Mouse (Mus musculus) liver, embryonic 11.5 days (tissue): Measurements from ENCODE around the gene Slco1c1. TPM values are rescaled to one million over a fixed set of nuclear protein-coding genes. Genes with fewer than 3 reads are reported as not detected.

Experiments
- ATAC-seq: fragments of 200-750 bp; cut with Nextera tagmentation; replicated peaks from 2 replicates; pipeline ENCODE4 v1.8.0; 2017; ENCODE audit warnings: moderate number of reproducible peaks, mild to moderate bottlenecking, moderate TSS enrichment, moderate library complexity; ENCODE audit not compliant: low FRiP score
- DNase-seq: peaks from one replicate; pipeline ENCODE4 v3.0.0-alpha.2; 2017; ENCODE audit warnings: low spot score
- H3K27ac ChIP-seq: fragments of 300-500 bp; sonication (generic); 2 replicates; pipeline ENCODE4 v1.5.1; 2014; ENCODE audit warnings: mild to moderate bottlenecking, low read depth, low read length, control low read depth
- H3K27me3 ChIP-seq: fragments of 300-500 bp; sonication (generic); replicated peaks from 2 replicates; pipeline ENCODE4 v1.6.1; 2014; ENCODE audit warnings: low read length, mixed read lengths; ENCODE audit not compliant: control insufficient read depth, insufficient read depth
- H3K36me3 ChIP-seq: fragments of 300-500 bp; sonication (generic); 2 replicates; pipeline ENCODE4 v1.6.1; 2014; ENCODE audit warnings: mild to moderate bottlenecking, low read length, moderate library complexity, mixed read lengths; ENCODE audit not compliant: control insufficient read depth, insufficient read depth
- H3K4me1 ChIP-seq: fragments of 300-500 bp; sonication (generic); replicated peaks from 2 replicates; pipeline ENCODE4 v1.6.1; 2014; ENCODE audit warnings: low read length, mixed read lengths; ENCODE audit not compliant: control insufficient read depth, insufficient read depth
- H3K4me2 ChIP-seq: fragments of 300-500 bp; sonication (generic); 2 replicates; pipeline ENCODE4 v1.6.1; 2014; ENCODE audit warnings: mild to moderate bottlenecking, control low read depth, moderate library complexity
- H3K4me3 ChIP-seq: fragments of 300-500 bp; sonication (generic); 2 replicates; pipeline ENCODE4 v1.5.1; 2014; ENCODE audit warnings: low read depth, low read length, control low read depth
- H3K9ac ChIP-seq: fragments of 300-500 bp; sonication (generic); 2 replicates; pipeline ENCODE4 v1.6.1; 2014; ENCODE audit warnings: low read depth, low read length, control low read depth
- H3K9me3 ChIP-seq: fragments of 300-500 bp; sonication (generic); 2 replicates; pipeline ENCODE4 v1.6.1; 2016; ENCODE audit warnings: low read length, inconsistent platforms, mixed read lengths; ENCODE audit not compliant: control insufficient read depth
- WGBS: fragments of 180-500 bp; shearing (Covaris S2); extraction: QIAGEN DNeasy Blood & Tissue Kit; methylation state at CpG from one replicate; pipeline ENCODE4 v1.1.7; 2014; 5-methylcytosine and 5-hydroxymethylcytosine counted together
- polyA plus RNA-seq: library from polyadenylated mRNA; unstranded; fragments of >200 nt; fragmentation: Nextera tagmentation; extraction: Ambion mirVana; gene quantifications from 2 replicates; pipeline ENCODE4 v1.2.1, GENCODE M21; 2014

Slco1c1 gene
- polyA plus RNA-seq, 1 experiment from 2014 or later: not detected

- WGBS: 74% methylated on average over 3 of the region's 3 CpGs
- DNase-seq: no peak
Measured at GRCm38 (mm10) chr6:141501171-141501570, 23.0 kb upstream of the Slco1c1 start.

GRCm38 (mm10) chr6:141522541-141522940 is 1.6 kb upstream of the Slco1c1 start:
- Histone ChIP-seq H3K27me3 (no peaks in the 10 kb centered on the region), H3K36me3 (no peaks in the 10 kb centered on the region), H3K9me3 (no peaks in the 10 kb centered on the region), H3K27ac (no peak overlapping the region), H3K9ac (no peak overlapping the region), H3K4me1 (no peaks in the 10 kb centered on the region), H3K4me3 (no peak overlapping the region), H3K4me2 (no peak overlapping the region)
- ATAC-seq: no peak
- no peak for DNase-seq
- WGBS: 64% methylated on average over 2 of the region's 2 CpGs

More at GRCm38 (mm10) chr6:141501171-141501570, 23.0 kb upstream of the Slco1c1 start:
- H3K9ac ChIP-seq: no peak overlapping the region
- no peaks in the 10 kb centered on the region for H3K9me3 ChIP-seq
- no peak overlapping the region for H3K4me2 ChIP-seq
- H3K27ac ChIP-seq: no peak overlapping the region
- no peaks in the 10 kb centered on the region for H3K27me3 ChIP-seq
- no peak overlapping the region for H3K4me3 ChIP-seq
- H3K36me3 ChIP-seq: no peaks in the 10 kb centered on the region
- no peaks in the 10 kb centered on the region for H3K4me1 ChIP-seq
- no peak for ATAC-seq

DNA sequence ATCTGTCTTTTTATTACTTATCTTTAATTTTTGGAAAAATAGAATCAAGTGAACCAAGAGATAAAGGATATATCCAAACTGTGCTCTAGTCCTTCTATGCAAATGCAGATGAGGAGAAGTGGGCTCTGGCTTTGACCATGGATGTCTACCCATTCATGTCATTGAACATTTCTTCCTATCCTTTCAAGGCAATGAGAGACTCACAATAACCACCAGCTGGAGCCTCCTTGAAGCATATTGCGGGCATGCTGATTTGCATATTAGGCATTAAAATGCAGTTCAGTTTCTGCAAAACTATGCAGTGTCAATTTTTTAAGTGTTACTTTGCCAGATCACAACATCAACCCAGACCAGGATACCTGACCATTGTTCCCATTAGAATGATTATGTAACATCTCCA is 1.6 kb downstream of the Slco1c1 start:
- DNase-seq (no peak), ATAC-seq (no peak)
- H3K4me1 ChIP-seq: no peaks in the 10 kb centered on the region
- no peaks in the 10 kb centered on the region for H3K36me3 ChIP-seq
- H3K4me2 ChIP-seq: no peak overlapping the region
- no peak overlapping the region for H3K9ac ChIP-seq
- no peak overlapping the region for H3K27ac ChIP-seq
- H3K9me3 ChIP-seq: no peaks in the 10 kb centered on the region
- 87% methylated on average over 1 of the region's 1 CpGs for WGBS
- no peaks in the 10 kb centered on the region for H3K27me3 ChIP-seq
- H3K4me3 ChIP-seq: no peak overlapping the region

DNA sequence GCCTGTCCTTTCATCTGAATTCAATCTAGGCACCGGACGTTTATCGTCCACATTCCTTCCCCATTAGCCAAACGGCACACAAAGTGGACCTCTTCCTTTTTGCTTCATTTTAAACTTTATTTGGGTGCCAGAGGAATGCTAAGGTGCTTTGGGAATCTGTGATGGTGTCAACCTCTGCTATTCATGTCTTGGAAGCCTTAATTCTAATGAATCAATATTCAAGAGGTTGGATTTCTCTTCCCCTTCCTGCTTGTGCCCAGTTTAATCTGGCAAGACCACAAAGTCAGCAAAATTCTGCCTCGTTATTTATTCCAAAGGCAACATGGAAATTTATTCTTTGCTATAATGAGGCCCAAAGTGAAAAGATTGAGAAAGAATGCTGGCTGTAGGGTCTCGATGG is 6.7 kb downstream of the Slco1c1 start:
- no peaks in the 10 kb centered on the region for H3K27me3 ChIP-seq
- H3K36me3 ChIP-seq: no peaks in the 10 kb centered on the region
- H3K4me1 ChIP-seq: no peaks in the 10 kb centered on the region
- H3K9ac ChIP-seq: no peak overlapping the region
- H3K4me3 ChIP-seq: no peak overlapping the region
- no peak overlapping the region for H3K4me2 ChIP-seq
- ATAC-seq (no peak), DNase-seq (no peak)
- no peak overlapping the region for H3K27ac ChIP-seq
- H3K9me3 ChIP-seq: no peaks in the 10 kb centered on the region
- 82% methylated on average over 6 of the region's 6 CpGs for WGBS

- Histone ChIP-seq H3K4me2 (no peak overlapping the region), H3K27me3 (no peaks in the 10 kb centered on the region), H3K9ac (no peak overlapping the region), H3K4me3 (no peak overlapping the region), H3K27ac (no peak overlapping the region), H3K9me3 (no peaks in the 10 kb centered on the region), H3K36me3 (no peaks in the 10 kb centered on the region), H3K4me1 (no peaks in the 10 kb centered on the region)
- DNase-seq (no peak), ATAC-seq (no peak)
- 38% methylated on average over 3 of the region's 3 CpGs for WGBS
Measured at GRCm38 (mm10) chr6:141537298-141537697, 13.1 kb downstream of the Slco1c1 start.

GRCm38 (mm10) chr6:141541136-141541535 is 17.0 kb downstream of the Slco1c1 start:
- no peak overlapping the region for H3K27ac ChIP-seq

DNA sequence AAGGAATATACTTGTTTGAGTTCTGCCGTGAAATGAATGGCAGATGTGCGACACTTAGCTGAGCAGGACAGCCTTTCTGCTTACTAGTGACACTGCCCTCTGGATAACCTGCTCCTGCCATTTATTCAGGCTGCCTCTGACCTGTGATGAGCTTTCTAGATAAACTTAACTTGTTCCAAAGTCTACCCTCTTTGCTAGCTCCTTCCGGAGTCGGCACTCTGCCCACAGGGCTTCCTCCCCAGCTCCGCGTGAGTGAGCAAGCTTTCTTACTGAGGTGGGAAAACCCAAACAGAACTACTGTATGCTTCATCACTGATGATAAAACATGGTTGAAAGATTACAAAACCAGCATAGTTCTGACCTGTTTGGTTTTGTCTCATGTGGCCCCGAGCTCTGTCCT is 19.2 kb downstream of the Slco1c1 start:
- 80% methylated on average over 7 of the region's 7 CpGs for WGBS
- H3K4me3 ChIP-seq: no peak overlapping the region

More at GRCm38 (mm10) chr6:141541136-141541535, 17.0 kb downstream of the Slco1c1 start:
- no peak overlapping the region for H3K9ac ChIP-seq
- H3K4me3 ChIP-seq: no peak overlapping the region
- H3K4me2 ChIP-seq: no peak overlapping the region
- H3K4me1 ChIP-seq: no peaks in the 10 kb centered on the region
- H3K27me3 ChIP-seq: no peaks in the 10 kb centered on the region
- H3K9me3 ChIP-seq: no peaks in the 10 kb centered on the region
- no peaks in the 10 kb centered on the region for H3K36me3 ChIP-seq
- ATAC-seq: no peak
- WGBS: 71% methylated on average over 1 of the region's 1 CpGs
- no peak for DNase-seq

DNA sequence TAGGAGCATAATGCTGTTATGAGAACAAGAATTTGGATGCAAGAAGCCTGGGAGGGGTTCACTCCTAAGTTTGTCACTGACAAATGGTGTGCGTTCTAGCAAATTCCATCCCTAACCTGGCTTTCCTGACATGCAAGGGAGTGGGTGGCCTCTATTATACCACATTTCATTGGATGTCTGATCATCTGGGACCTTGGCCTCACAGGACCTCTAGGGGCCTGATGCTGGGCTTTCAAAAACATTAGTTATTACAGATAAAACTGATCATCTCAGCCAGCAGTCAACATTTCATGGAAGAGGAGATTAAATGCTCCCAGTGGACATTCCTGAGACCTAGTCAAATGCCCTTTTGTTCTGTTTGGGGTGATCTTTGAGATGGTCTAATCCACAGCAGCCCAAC is 34.0 kb downstream of the Slco1c1 start:
- Histone ChIP-seq H3K4me1 (no peaks in the 10 kb centered on the region), H3K4me2 (no peak overlapping the region), H3K27ac (no peak overlapping the region), H3K9me3 (no peaks in the 10 kb centered on the region), H3K27me3 (no peaks in the 10 kb centered on the region), H3K36me3 (no peaks in the 10 kb centered on the region), H3K9ac (no peak overlapping the region), H3K4me3 (no peak overlapping the region)
- 94% methylated on average over 1 of the region's 1 CpGs for WGBS
- DNase-seq (no peak), ATAC-seq (no peak)

More for the DNA sequence above, 19.2 kb downstream of the Slco1c1 start:
- Histone ChIP-seq H3K36me3 (no peaks in the 10 kb centered on the region), H3K9ac (no peak overlapping the region), H3K4me2 (no peak overlapping the region), H3K4me1 (no peaks in the 10 kb centered on the region), H3K9me3 (no peaks in the 10 kb centered on the region), H3K27me3 (no peaks in the 10 kb centered on the region), H3K27ac (no peak overlapping the region)
- DNase-seq (no peak), ATAC-seq (no peak)

DNA sequence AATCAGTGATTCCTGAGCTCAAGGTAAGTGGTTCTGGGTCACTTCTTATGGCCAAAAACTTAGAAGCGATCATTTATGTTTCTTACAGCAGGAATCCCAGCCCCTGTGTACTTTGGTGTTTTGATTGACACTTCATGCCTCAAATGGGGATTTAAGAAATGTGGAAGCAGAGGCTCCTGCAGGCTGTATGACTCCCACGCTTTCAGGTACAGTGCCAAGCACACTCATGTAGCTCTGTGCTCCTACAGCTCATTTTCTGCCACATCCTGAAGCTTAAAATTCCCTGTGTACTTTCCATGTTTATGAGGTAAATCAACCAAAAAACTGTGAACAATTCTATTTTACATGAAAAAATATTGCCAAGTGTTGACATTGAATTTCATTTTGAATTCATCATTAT is 43.2 kb downstream of the Slco1c1 start:
- DNase-seq: no peak
- Histone ChIP-seq H3K36me3 (no peaks in the 10 kb centered on the region), H3K9me3 (no peaks in the 10 kb centered on the region), H3K4me2 (no peak overlapping the region), H3K4me3 (no peak overlapping the region), H3K4me1 (no peaks in the 10 kb centered on the region), H3K9ac (no peak overlapping the region), H3K27me3 (no peaks in the 10 kb centered on the region), H3K27ac (no peak overlapping the region)
- ATAC-seq: no peak
- WGBS: 85% methylated on average over 2 of the region's 2 CpGs
